ENCODE assay signal across 17 mouse cellular contexts in the genomic region with DNA sequence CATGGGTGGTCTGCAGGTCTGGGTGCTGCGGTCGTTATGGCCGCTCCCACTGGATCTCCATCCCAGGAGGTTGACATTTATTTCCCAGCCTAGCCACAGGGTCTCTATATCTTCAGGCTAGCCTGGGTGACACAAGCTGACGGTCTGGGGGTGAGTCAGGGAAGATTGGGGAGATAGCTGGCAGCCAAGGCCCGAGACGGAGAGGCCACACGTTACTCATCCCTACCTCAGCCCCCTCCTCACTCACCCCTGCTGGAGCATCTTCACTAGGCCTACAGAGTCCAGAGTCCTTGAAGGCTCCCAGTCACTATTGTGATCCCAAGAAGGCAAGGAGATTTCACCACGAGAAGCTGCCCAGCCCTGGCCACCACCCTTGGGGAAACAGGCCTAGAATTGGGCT.
"Had no signal": no experiment of that assay in that cellular context is flagged by ENCODE, and none has a peak within 500 bp of the region (broad histone marks: within the 10 kb centered on the region; RNA-seq: fewer than 3 reads in every experiment).

No protein-coding gene starts in this region.

- H3K4me1 ChIP-seq: liver, embryonic 13.5 days had no signal

- DNase-seq: kidney, postnatal 10 days; kidney, postnatal 36 days; layer of hippocampus, postnatal 36 days; liver, embryonic 13.5 days; lung, adult 2 months; lung, postnatal 14 days; lung, postnatal 4 days; retina, postnatal 1 day; right cerebral cortex, postnatal 14 days; right cerebral cortex, postnatal 4 days; thymus, postnatal 25 days had no signal

- ATAC-seq: midbrain, embryonic 16.5 days had no signal

- H3K27me3 ChIP-seq: liver, embryonic 13.5 days; midbrain, embryonic 12.5 days; neural tube, embryonic 13.5 days had no signal

- H3K36me3 ChIP-seq: kidney, embryonic 15.5 days; liver, embryonic 13.5 days; midbrain, embryonic 12.5 days; neural tube, embryonic 13.5 days had no signal

- H3K9me3 ChIP-seq: kidney, embryonic 15.5 days; liver, embryonic 13.5 days; midbrain, embryonic 12.5 days; neural tube, embryonic 13.5 days had no signal

- H3K4me3 ChIP-seq: kidney, embryonic 15.5 days; left cerebral cortex, adult 2 months; liver, embryonic 13.5 days; midbrain, embryonic 12.5 days; myocyte; neural tube, embryonic 13.5 days had no signal

- H3K27ac ChIP-seq: kidney, embryonic 15.5 days; left cerebral cortex, adult 2 months; liver, embryonic 13.5 days; midbrain, embryonic 12.5 days; neural tube, embryonic 13.5 days had no signal

- H3K4me2 ChIP-seq: kidney, embryonic 15.5 days; liver, embryonic 13.5 days; midbrain, embryonic 12.5 days; neural tube, embryonic 13.5 days had no signal

- H3K9ac ChIP-seq: kidney, embryonic 15.5 days; liver, embryonic 13.5 days; midbrain, embryonic 12.5 days; neural tube, embryonic 13.5 days had no signal
